Mouse (Mus musculus) bone marrow macrophage, adult 2 months (primary cell): ENCODE measurements around the gene Srek1.

ENCODE experiments used
- CTCF ChIP-seq: IDR thresholded peaks from 2 replicates; pipeline ENCODE4 v1.5.1; 2012; ENCODE audit warnings: low read depth, mild to moderate bottlenecking, low read length, moderate library complexity
- POLR2A ChIP-seq: IDR thresholded peaks from 2 replicates; pipeline ENCODE4 v1.6.1; 2012; ENCODE audit warnings: mild to moderate bottlenecking, low read depth, low read length, borderline replicate concordance

DNA sequence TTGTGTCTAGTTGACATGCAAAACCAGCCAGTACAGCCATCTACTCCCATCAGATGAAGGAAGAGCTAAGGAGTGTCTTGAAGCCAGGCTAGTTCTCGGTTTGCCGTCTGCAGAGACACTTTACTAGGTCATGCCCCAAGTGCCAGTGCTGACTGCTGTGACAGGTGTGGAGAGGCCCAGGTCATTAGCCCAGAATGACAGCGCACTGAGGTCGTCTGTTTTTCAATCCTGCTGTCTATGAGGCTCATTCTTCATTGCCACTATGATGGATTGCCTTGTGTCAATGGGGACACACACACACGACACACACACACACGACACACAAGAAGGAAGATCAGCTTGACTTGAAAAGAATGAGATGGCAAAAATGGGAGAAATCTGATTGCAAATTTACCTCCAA, 79.0 kb downstream of the Srek1 start:
- no peak for TF ChIP-seq POLR2A
- TF ChIP-seq CTCF = no peak
